Mouse (Mus musculus) MN1 (cell line): ENCODE data around the gene Leng1.

Experiments used
- DNase-seq: peaks from one replicate; pipeline ENCODE4 v3.0.0-alpha.2; 2016; ENCODE audit warnings: low spot score

Leng1 gene

GRCm38 (mm10) chr7:3629543-3630477 lies 35.8 kb downstream of the Leng1 start, which contains the start of the genes Tfpt and Prpf31:
Gene Tfpt, minus strand, starts transcription at chr7:3629929.
Gene Prpf31, plus strand, starts transcription at chr7:3629985.
- peak; percentile 93 for DNase-seq

GRCm38 (mm10) chr7:3629030-3629429 lies 36.6 kb downstream of the Leng1 start:
- DNase-seq: no peak

GRCm38 (mm10) chr7:3617242-3617995 lies 48.2 kb downstream of the Leng1 start, which contains the start of gene Ndufa3:
Gene Ndufa3, plus strand, starts transcription at chr7:3617373.
- DNase-seq: peak; percentile 88

- no peak for DNase-seq
Observed at GRCm38 (mm10) chr7:3616389-3617241, 49.0 kb downstream of the Leng1 start.

- DNase-seq: no peak
Observed at GRCm38 (mm10) chr7:3616057-3616388, 49.6 kb downstream of the Leng1 start, which contains the start of gene Oscar. Gene Oscar, minus strand, starts transcription at chr7:3616157.

- no peak for DNase-seq
Observed at GRCm38 (mm10) chr7:3614021-3614420, 51.6 kb downstream of the Leng1 start.

GRCm38 (mm10) chr7:3611006-3611405 lies 54.6 kb downstream of the Leng1 start:
- no peak for DNase-seq

GRCm38 (mm10) chr7:3610437-3610836 lies 55.2 kb downstream of the Leng1 start:
- DNase-seq: no peak
